Mouse (Mus musculus): ENCODE data around the gene Rcn3. TPM values are rescaled to one million over a fixed set of nuclear protein-coding genes. Genes with fewer than 3 reads are reported as not detected.

Rcn3 gene
- polyA plus RNA-seq, 1 experiment = 166 TPM

DNA sequence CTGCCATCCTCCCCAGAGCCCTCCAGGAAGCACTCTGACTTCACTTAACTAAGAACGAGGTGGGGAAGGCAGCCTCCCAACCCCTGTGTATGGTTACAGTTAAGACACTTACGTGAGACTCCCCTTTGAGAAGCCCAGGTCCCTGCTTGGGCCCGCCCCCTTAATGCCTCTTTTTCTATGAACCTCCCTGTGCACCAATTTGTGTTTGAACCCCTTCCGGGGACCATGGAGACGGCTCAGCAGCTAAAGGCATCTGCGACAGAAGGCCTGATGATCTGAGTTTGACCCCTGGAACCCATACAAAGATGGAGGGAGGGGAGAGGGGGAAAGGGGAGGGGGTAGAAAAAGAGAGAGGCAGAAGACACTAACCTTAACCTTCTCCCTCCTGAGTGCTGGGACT lies 14.4 kb upstream of the Rcn3 start:
- no peaks in the 10 kb centered on the region for H3K27me3 ChIP-seq (ENCODE audit: control insufficient read depth, insufficient read depth, insufficient read length)
- TF ChIP-seq FOSL1 (IDR thresholded peaks at IDR 0.05; ENCODE audit: insufficient read depth, low read length, poor library complexity, severe bottlenecking) = no peak
- TF ChIP-seq MAX (IDR thresholded peaks at IDR 0.05) = no peak
- TF ChIP-seq MYOG (IDR thresholded peaks at IDR 0.05; ENCODE audit: control insufficient read depth, extremely low read depth, insufficient read length) = no peak
- TF ChIP-seq MYOD1 (IDR thresholded peaks at IDR 0.05; ENCODE audit: control insufficient read depth, insufficient read length, low read depth) = no peak
- TF ChIP-seq USF1 (IDR thresholded peaks at IDR 0.05; ENCODE audit: low read depth) = no peak
- no peak for TF ChIP-seq CEBPB (IDR thresholded peaks at IDR 0.05; ENCODE audit: low read depth)
- TF ChIP-seq CTCF (IDR thresholded peaks at IDR 0.05; ENCODE audit: control insufficient read depth, insufficient read depth, insufficient read length) = no peak
- H3K4me3 ChIP-seq (ENCODE audit: insufficient read depth, poor library complexity, severe bottlenecking) = no peak overlapping the region
- no peaks in the 10 kb centered on the region for H3K79me2 ChIP-seq (ENCODE audit: control insufficient read depth, insufficient read depth)
- H3ac ChIP-seq (ENCODE audit: control insufficient read depth, insufficient read length, low read depth) = no peak overlapping the region
- no peaks in the 10 kb centered on the region for H3K79me3 ChIP-seq (ENCODE audit: low read depth)
- no peaks in the 10 kb centered on the region for H3K36me3 ChIP-seq (ENCODE audit: control insufficient read depth, insufficient read depth)

DNA sequence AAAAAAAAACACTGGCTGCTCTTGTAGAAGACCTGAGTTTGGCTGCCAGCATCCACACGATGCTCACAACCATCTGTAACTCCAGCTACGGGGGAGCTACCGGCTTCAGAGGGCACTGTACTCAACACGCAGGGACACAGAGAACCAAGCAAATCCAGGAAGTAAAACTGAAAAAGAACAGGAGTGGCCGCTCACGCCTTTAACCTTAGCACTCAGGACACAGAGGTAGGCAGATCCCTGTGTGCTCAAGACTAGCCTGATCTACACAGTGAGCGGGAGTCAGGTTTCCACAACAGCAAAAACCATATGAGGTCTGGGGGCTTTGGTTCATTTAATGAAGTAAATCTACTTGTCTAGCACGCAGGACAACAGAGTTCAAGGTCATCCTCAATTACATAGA lies 13.5 kb upstream of the Rcn3 start:
- TF ChIP-seq USF1 (IDR thresholded peaks at IDR 0.05; ENCODE audit: low read depth) = no peak
- no peak for TF ChIP-seq MYOG (IDR thresholded peaks at IDR 0.05; ENCODE audit: control insufficient read depth, extremely low read depth, insufficient read length)
- no peak for TF ChIP-seq MAX (IDR thresholded peaks at IDR 0.05)
- no peak for TF ChIP-seq MYOD1 (IDR thresholded peaks at IDR 0.05; ENCODE audit: control insufficient read depth, insufficient read length, low read depth)
- no peak for TF ChIP-seq CEBPB (IDR thresholded peaks at IDR 0.05; ENCODE audit: low read depth)
- TF ChIP-seq CTCF (IDR thresholded peaks at IDR 0.05; ENCODE audit: control insufficient read depth, insufficient read depth, insufficient read length) = no peak
- no peak for TF ChIP-seq FOSL1 (IDR thresholded peaks at IDR 0.05; ENCODE audit: insufficient read depth, low read length, poor library complexity, severe bottlenecking)
- Histone ChIP-seq H3K36me3 (ENCODE audit: control insufficient read depth, insufficient read depth) (no peaks in the 10 kb centered on the region), H3K79me3 (ENCODE audit: low read depth) (no peaks in the 10 kb centered on the region), H3K4me3 (ENCODE audit: insufficient read depth, poor library complexity, severe bottlenecking) (no peak overlapping the region), H3K79me2 (ENCODE audit: control insufficient read depth, insufficient read depth) (no peaks in the 10 kb centered on the region), H3K27me3 (ENCODE audit: control insufficient read depth, insufficient read depth, insufficient read length) (no peaks in the 10 kb centered on the region), H3ac (ENCODE audit: control insufficient read depth, insufficient read length, low read depth) (no peak overlapping the region)

DNA sequence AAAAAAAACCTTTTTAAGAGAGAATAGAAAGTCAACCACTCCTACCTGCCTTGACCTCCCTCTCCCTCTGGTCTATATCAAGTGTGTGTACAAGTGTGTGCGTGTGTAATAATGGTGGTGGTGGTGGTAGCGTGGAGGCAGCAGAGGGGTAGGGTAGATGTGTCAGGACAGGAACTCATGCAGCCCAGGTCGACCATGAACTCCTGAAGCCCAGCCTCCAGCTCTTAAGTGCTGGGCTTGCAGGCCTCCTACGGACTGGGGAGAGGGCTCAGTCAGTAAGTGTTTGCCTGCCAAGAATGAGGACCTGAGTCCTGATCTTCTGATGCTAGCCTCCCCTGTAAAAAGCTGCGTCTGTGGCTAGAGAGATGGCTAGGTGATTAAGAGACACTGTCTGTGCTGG lies 12.9 kb upstream of the Rcn3 start:
- Histone ChIP-seq H3K4me3 (ENCODE audit: insufficient read depth, poor library complexity, severe bottlenecking) (no peak overlapping the region), H3K79me3 (ENCODE audit: low read depth) (no peaks in the 10 kb centered on the region), H3K27me3 (ENCODE audit: control insufficient read depth, insufficient read depth, insufficient read length) (no peaks in the 10 kb centered on the region), H3K79me2 (ENCODE audit: control insufficient read depth, insufficient read depth) (no peaks in the 10 kb centered on the region), H3K36me3 (ENCODE audit: control insufficient read depth, insufficient read depth) (no peaks in the 10 kb centered on the region), H3ac (ENCODE audit: control insufficient read depth, insufficient read length, low read depth) (no peak overlapping the region)
- TF ChIP-seq MYOG (IDR thresholded peaks at IDR 0.05; ENCODE audit: control insufficient read depth, extremely low read depth, insufficient read length) (no peak), MAX (IDR thresholded peaks at IDR 0.05) (no peak), CEBPB (IDR thresholded peaks at IDR 0.05; ENCODE audit: low read depth) (no peak), MYOD1 (IDR thresholded peaks at IDR 0.05; ENCODE audit: control insufficient read depth, insufficient read length, low read depth) (no peak), CTCF (IDR thresholded peaks at IDR 0.05; ENCODE audit: control insufficient read depth, insufficient read depth, insufficient read length) (no peak), FOSL1 (IDR thresholded peaks at IDR 0.05; ENCODE audit: insufficient read depth, low read length, poor library complexity, severe bottlenecking) (no peak)

DNA sequence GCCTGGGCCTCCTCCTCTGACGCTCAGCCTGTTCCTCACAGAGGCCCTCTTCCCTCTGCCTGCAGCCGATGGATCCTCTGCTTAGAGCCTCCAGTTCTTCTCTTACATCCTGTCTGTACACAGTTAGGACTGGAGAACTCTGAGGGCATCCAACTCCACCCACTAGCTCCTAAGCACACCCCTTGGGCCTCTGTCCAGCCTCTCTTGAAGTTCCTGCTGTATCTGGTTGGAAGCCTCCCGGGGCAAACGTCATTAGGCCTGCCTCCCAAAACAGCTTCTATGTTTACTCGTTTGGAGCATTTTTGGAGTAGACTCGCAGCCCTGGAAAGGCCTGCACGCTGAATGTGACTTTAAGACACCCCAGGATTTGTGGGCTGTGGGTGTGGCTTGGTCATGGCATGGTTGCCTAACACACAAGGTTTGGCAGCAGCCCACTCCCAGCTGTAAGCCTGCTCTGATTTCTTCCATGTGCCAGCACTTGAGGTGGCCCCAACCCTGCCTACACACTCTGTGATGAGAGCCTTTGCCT lies 11.7 kb upstream of the Rcn3 start, which contains the start of gene Fcgrt:
TSS of gene Fcgrt (minus strand) at position 200 of the 529 bp plus-strand sequence.
- no peaks in the 10 kb centered on the region for H3K36me3 ChIP-seq (ENCODE audit: control insufficient read depth, insufficient read depth)
- H3K79me2 ChIP-seq (ENCODE audit: control insufficient read depth, insufficient read depth) = no peaks in the 10 kb centered on the region
- H3K79me3 ChIP-seq (ENCODE audit: low read depth) = no peaks in the 10 kb centered on the region
- H3ac ChIP-seq (ENCODE audit: control insufficient read depth, insufficient read length, low read depth) = no peak within 1 kb of the TSS
- no peaks in the 10 kb centered on the region for H3K27me3 ChIP-seq (ENCODE audit: control insufficient read depth, insufficient read depth, insufficient read length)
- H3K4me3 ChIP-seq (ENCODE audit: insufficient read depth, poor library complexity, severe bottlenecking) = no peak within 1 kb of the TSS
- TF ChIP-seq CTCF (IDR thresholded peaks at IDR 0.05; ENCODE audit: control insufficient read depth, insufficient read depth, insufficient read length) = no peak
- no peak for TF ChIP-seq MAX (IDR thresholded peaks at IDR 0.05)
- TF ChIP-seq CEBPB (IDR thresholded peaks at IDR 0.05; ENCODE audit: low read depth) = no peak
- TF ChIP-seq MYOG (IDR thresholded peaks at IDR 0.05; ENCODE audit: control insufficient read depth, extremely low read depth, insufficient read length) = no peak
- TF ChIP-seq FOSL1 (IDR thresholded peaks at IDR 0.05; ENCODE audit: insufficient read depth, low read length, poor library complexity, severe bottlenecking) = no peak
- TF ChIP-seq USF1 (IDR thresholded peaks at IDR 0.05; ENCODE audit: low read depth) = no peak
- TF ChIP-seq MYOD1 (IDR thresholded peaks at IDR 0.05; ENCODE audit: control insufficient read depth, insufficient read length, low read depth) = no peak

DNA sequence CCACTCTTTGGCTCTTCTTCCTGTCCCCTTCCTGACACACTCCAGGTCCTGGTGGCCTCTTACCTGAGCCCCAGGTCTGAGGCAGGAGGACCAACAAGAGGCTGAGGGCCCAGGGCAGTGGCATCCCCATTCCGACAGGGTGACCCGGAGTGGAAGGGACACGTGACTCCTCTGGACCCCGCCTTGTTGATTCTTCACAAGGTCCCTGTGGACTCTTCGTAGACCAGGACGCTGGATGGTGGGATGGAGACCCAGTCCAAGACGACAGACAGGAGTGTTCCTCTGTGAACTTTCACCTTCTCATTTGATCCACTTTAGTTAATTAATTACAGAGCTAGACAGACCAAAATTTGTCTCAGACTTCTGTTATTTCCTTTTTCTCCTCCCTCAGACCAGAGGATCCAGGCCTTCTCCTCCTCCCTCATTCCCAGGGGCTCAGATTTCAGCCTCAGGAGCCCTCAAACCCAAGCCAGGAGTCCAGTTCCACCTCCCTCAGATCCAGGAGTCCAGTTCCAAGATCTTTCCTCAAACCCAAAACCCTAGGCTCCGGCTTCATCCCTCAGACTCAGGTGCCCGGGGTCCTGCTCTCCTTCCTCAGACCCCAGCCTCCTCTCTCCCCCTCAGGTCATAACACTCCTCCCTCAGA lies 11.0 kb upstream of the Rcn3 start:
- Histone ChIP-seq H3K79me2 (ENCODE audit: control insufficient read depth, insufficient read depth) (no peaks in the 10 kb centered on the region), H3K4me3 (ENCODE audit: insufficient read depth, poor library complexity, severe bottlenecking) (no peak overlapping the region), H3ac (ENCODE audit: control insufficient read depth, insufficient read length, low read depth) (no peak overlapping the region), H3K36me3 (ENCODE audit: control insufficient read depth, insufficient read depth) (no peaks in the 10 kb centered on the region), H3K79me3 (ENCODE audit: low read depth) (no peaks in the 10 kb centered on the region), H3K27me3 (ENCODE audit: control insufficient read depth, insufficient read depth, insufficient read length) (no peaks in the 10 kb centered on the region)
- TF ChIP-seq MYOG (IDR thresholded peaks at IDR 0.05; ENCODE audit: control insufficient read depth, extremely low read depth, insufficient read length) (no peak), USF1 (IDR thresholded peaks at IDR 0.05; ENCODE audit: low read depth) (peak; percentile 84)

DNA sequence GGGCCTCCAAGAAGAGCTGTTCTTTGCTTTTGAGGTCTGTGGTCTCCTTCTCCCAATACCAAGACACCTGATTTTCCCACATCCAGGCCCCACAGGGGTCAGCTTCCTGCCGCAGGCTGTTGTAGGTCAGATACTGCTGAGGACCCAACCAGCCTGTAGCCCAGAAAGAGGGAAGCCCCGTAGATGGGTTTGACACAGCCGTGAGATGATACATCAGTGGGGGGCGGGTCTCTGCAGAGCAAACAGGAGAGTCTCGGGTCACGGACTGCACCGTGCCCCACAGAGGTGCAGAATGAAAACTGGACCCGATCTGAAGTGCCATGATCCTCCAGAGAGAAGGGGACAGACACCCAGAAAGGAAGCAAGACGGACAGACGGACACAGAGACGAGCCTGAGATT lies 10.4 kb upstream of the Rcn3 start:
- TF ChIP-seq MAX (IDR thresholded peaks at IDR 0.05) (no peak), USF1 (IDR thresholded peaks at IDR 0.05; ENCODE audit: low read depth) (no peak), MYOG (IDR thresholded peaks at IDR 0.05; ENCODE audit: control insufficient read depth, extremely low read depth, insufficient read length) (no peak), CTCF (IDR thresholded peaks at IDR 0.05; ENCODE audit: control insufficient read depth, insufficient read depth, insufficient read length) (no peak), FOSL1 (IDR thresholded peaks at IDR 0.05; ENCODE audit: insufficient read depth, low read length, poor library complexity, severe bottlenecking) (no peak), MYOD1 (IDR thresholded peaks at IDR 0.05; ENCODE audit: control insufficient read depth, insufficient read length, low read depth) (no peak), CEBPB (IDR thresholded peaks at IDR 0.05; ENCODE audit: low read depth) (no peak)
- Histone ChIP-seq H3K27me3 (ENCODE audit: control insufficient read depth, insufficient read depth, insufficient read length) (no peaks in the 10 kb centered on the region), H3K79me2 (ENCODE audit: control insufficient read depth, insufficient read depth) (no peaks in the 10 kb centered on the region), H3ac (ENCODE audit: control insufficient read depth, insufficient read length, low read depth) (no peak overlapping the region), H3K36me3 (ENCODE audit: control insufficient read depth, insufficient read depth) (no peaks in the 10 kb centered on the region), H3K4me3 (ENCODE audit: insufficient read depth, poor library complexity, severe bottlenecking) (no peak overlapping the region), H3K79me3 (ENCODE audit: low read depth) (no peaks in the 10 kb centered on the region)
